Mouse (Mus musculus) frontal cortex, postnatal 10 days (tissue): ENCODE measurements at regions not wholly inside any gene's neighbourhood (a gene's known extent, or its start where the extent isn't known, plus 50 kb on each side); places are given as distances from the start of the nearest gene placed in this dataset.

Experiments used
- DNase-seq, 2 experiments: peaks; one replicate each; pipeline ENCODE4 v3.0.0; 2022; ENCODE audit warnings: low spot score in 2 of 2, mixed read lengths in 1 of 2

DNA sequence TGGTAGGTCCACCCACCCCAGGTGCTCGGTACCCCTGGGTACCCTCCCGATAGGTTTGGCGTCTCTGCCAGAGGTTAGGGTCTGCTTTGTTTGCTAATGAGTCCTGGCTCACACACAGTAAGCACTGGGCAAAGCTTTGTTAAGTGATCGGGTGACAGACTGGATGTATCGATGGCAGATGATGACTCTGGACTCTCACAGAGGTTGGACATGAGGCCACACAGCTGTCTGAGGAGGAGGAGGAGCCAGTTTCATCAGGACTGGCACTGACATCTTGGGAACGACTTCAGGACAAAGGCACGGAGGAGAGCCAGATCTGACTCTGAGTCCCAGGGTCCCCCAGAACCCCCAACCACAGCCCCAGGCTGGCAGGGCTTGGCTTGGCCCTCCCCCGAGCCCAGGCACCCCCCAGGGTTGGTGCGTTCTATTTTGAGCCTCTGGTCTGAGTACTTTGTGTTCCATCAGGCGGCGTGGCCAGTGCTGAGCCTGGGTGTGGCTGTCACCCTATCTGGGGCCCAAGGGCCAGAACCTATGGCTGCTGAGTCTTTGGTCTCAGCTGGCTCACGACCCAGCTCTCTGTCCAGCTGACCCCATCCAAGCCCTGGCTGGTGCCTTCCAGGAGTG lies 67.6 kb upstream of the Tmem189 start:
- no peak for DNase-seq

DNA sequence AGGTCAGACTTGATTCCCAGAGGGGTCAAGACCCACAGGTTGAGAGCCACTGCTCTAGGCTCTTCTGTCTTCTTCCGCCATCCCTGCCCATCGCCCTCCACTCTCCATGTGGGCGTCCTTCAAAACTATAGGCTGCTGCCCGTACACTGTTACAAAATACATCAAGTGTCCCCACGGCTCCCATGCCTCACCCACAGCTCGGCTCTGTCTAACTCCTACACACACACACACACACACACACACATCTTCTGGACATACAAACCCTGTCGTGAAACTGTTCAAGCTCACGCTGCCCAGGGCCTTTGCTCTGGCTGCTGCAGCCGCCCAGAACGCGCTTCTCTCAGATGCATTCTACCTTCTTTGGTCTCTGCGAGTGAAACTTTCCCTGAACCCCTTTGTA lies 67.1 kb upstream of the Tmem189 start:
- DNase-seq: no peak

DNA sequence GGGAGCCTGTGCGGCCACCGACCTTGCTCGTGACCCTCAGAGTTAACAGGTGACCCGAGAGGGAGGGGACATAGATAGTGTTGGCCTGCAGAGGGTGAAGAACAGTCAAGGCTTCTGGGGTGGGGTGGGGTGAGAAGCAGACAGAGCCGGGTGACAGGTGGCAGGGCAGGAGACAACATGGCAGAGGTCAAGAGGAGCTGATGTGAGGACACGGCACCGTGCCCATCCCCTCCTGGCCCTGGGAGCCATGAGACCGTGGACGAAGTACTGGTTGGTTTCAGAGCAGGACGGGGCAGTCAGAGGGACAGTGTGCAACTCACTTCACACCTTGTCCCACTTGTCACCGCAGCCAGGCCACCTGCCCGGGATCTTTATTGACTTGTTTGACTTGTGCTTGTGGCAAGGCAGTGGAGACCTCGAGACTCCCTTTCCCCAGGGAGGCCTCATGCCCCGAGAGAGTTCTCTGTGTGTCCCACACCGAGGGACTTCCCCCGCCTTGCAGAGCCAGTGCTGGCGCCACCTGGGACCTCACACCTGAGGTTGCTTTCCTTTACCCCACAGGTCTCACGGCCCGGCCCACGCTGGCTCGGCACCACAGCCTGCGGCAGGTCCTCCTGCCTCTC lies 65.4 kb upstream of the Tmem189 start:
- no peak for DNase-seq

DNA sequence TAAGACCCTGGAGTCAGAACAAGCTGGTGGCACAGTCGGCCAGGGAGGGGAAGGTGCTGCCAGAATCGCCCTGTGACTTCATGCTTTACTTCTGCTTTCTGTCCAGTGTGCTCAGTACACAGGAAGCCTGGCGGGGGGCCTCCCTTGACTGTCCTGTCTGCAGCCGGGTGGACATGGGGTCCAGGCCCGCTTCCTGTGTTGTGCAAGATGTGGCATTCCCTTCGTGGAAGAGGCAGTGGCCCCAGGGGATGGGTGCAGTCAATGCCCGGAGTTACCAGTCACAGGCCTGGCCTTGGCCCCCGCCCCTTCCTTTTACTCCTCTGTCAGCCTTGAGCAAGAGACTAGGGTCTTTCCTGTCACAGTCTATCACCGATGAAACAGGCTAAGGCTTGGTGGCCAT lies 64.3 kb upstream of the Tmem189 start:
- DNase-seq: peak; percentile 48 to 78

DNA sequence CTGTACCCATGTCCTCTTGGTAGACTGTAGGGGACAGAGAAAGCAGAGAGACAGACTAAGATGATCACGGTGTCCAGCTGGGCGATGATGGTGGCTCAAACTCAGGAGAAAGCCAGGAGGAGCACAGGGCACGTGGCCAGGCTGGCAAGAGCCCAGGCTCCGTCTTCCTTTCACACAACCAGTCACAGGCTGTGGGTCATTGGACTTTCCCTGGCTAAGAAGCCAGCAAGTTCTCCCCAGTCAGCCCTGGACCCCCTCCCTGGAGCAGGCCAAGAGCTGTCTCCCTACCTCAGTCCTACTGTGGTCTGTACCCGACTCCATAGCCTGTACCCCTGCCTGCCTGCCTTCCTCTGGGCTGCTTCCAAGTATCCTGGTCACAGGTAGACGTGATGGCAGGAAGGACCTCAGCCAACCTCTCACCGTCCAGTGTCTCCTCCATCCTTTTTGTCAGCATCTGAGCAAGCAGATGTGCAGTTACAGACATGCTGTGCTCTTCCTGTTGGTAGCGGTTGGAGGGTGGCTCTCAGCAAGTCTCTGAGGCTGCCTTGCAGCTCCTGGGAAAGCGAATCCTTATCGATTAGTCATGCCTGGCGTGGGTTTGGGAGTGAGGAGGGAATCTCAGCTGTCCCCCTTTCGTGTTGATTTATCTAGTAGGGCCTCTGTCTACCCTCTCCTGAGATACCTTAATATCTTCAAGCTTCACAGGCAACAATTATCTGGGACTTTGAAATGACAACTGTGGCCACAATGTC lies 63.4 kb upstream of the Tmem189 start:
- DNase-seq: no peak

DNA sequence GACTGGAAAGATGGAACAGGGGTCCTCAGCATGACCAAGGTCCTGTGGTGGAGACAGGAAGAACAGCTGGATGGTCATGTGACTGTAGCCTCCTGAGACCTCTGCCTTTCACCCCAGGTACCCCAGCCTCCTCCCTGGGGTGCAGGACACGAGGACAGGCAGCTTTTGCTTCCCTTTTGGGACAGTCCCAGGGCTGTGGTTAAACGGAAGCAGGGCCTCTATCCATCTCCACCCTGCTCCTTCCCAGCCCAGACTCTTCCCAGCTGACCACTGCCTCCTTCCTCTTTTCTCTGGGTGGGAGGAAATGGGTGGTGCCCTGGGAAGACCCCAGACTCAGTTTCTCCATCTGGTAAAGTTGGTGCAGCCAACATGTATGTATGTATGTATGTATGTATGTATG lies 62.0 kb upstream of the Tmem189 start:
- DNase-seq: no peak

DNA sequence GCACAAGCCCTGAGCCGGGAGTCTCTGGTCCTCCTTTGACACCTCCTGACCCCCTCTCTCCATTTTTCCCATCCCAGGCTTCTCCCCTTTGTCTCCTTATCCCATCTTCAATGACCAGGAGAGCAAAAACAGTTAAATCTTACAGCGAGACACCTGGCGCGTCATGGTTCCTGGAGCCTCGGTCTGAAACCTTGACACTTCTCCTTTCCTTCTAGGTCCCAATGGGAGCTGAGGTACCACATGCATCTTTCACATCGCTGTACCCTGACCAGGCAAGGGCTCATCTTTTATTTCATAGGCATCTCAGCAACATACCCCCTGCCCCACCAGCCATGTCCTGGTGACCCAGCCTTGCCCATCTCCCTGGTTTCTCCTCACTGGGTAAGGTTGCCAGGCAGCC lies 58.7 kb upstream of the Tmem189 start:
- DNase-seq: no peak

DNA sequence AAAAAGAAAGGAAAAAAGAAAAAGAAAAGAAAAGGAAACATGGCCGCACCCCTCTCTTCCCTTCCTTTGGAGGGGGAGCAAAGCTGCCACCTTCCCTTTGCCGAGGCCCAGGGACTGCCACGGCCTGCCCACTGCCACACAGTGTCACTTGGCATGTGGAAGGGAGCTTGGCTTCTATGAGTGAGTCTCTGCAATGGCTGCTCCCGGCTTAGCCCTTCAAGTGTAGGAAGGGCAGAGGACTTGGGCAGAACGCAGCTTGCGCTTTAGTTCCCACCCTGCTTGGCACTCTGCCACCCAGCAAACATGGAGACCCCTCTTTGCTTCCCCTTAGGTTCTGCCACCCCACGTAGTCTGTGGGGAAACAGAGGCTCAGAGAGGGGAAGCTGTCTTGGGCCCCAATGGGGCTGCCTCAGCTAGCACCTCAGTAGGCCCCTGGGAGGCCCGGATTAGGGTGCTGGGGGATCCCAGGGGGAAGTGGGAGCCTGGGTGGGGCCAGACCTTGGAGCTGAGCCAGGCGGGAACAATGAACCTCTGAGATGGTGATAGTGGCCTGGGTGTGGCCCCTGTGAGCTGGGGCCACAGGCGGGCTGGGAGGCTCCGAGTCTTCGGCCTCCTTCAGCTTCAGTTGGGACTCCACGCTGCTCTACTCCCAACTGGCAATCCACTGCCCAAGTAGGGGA lies 57.7 kb upstream of the Tmem189 start:
- DNase-seq: no peak

DNA sequence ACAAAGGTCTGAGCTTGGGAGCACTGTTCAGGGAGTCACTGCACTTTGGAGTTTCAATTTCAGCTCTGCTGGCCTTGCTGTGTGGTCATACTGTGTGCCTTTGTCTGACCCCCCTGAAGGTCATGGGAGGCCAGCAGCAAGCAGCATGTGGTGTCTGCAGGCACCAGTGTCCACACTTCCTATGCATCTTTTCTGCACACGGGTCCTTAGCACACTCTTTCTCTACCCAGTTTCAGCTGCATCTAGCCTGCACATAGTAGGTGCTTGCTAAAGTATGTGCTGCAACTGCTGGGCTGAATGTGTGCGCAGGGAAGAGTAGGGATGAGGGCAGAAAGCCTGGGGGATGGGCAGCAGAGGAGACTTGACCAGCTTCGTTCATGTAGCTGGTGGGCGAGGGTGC lies 56.7 kb upstream of the Tmem189 start:
- DNase-seq: no peak

DNA sequence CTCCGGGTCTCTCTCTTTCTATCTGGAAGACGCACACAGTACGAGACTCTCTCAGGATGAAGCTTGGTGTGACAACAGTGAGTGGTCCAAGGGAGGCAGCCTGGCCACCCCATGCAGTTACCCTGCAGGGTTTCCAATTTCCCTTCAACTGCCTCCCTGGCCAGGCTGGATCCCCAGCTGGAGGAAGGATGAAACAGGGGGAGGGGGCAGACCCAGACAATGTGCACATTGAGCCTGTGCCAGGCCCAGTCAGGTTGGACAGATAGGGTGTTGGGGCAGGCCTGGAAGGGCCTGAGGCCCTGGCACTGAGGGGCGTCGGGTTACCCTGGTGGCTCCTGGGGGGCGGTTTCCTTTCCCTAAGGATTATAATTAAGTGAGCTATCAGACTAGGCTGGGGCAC lies 55.8 kb upstream of the Tmem189 start:
- no peak for DNase-seq

DNA sequence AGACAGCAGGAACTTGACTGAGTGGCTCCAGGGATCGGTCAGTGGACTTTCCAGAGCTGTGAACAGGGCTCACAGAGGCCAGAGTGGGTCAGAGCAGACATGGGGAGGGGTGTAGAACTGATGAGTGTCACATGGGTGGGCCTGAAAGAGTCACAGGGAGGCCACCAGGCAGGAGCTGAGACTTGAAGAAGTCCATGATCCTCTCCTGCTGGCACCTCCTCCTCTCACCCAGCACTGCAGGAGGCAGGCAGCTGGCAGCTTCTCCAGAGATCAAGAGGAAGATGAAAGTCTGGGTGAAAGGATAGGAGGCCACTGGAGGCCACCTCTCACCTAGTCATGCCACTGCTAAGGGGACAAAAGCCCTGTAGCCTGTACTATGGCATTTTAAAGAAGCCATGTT lies 54.5 kb upstream of the Tmem189 start:
- no peak for DNase-seq

DNA sequence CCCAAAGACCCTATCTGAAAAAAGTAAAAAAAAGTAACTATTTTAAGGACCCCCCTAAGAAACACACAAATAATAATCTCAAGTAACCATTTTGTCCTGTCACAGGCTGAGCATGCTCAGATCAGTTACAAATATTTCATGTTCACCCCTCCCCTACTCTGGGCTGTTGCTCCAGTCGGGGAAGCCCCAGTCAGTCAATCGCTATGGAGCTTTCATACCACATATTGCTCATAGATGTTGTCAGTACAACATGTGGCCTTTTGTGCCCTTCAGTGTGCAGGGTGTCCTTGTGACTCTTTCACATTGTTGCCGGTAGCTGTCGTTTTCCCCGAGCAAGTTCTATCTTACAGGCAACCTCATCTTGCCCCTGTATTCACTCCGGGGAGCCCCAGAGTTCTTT lies 52.9 kb upstream of the Tmem189 start:
- no peak for DNase-seq

DNA sequence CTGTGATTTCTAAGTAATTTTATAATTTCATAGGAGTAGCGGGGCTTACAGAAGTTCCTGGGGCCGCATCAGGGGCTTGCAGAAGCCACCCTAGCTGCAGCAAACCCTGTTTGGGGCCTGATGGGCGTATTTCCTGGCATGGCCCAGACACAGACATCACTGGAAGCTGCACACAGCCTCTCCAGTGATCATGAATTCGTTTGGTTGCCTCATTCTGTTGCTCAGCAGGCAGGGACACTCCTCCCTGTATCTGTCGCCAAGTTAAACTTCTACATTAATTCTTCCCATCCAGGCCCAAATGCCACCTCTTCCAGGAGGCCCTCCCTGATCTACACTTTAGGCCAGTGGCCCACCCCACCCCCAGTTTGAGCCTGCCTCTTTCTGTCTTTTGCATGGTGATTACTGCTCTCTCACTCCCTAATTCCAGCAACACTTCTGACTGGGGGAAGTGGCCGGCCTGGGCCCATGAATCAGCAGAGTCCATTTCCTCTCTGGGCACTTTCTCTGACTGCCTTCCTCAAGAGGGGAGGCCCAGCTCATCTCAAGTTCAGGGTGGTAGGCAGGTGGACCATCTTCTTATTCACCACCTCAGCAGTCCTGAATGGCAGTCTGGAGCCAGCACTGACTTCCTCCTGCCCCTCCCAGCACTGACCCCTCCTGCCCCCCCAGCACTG lies 51.0 kb upstream of the Tmem189 start:
- no peak for DNase-seq
